Mouse (Mus musculus): ENCODE data around the gene Ets2.

DNA sequence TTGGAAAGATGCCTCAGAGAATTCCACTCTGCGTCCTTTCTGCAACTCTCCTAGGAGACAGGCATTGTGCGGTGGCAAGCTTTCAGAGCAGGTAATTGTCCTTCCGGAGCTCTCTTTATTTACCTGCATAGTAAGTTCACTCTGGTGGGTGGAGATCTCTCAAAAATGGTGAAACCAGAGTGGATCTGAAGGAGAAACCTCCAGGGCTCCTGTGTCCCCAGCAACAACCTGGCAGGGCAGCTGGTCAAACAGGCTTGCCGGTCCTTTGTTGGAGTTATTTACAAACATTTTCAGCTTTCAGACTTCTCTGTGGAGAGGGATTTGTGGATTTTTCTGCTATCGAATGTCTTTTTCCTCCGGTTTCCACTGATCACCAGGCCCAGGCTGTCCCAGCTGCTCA is 34.6 kb downstream of the Ets2 start:
- TF ChIP-seq BHLHE40 (IDR thresholded peaks at IDR 0.05; ENCODE audit: borderline replicate concordance, low read depth, low read length) (no peak), MYB (IDR thresholded peaks at IDR 0.05; ENCODE audit: low read depth, low read length) (no peak), EP300 (IDR thresholded peaks at IDR 0.05; ENCODE audit: low read depth in 1 of 2, low read length in 2 of 2) (no peak), CHD2 (IDR thresholded peaks at IDR 0.05; ENCODE audit: low read length) (no peak), CTCF (IDR thresholded peaks at IDR 0.05 in 2 of 3, conservative IDR thresholded peaks at IDR 0.05 in 1 of 3; ENCODE audit: control insufficient read depth in 1 of 3, insufficient read depth in 1 of 3, low read depth in 2 of 3, low read length in 3 of 3, poor library complexity in 1 of 3, severe bottlenecking in 1 of 3) (no peak), MAZ (IDR thresholded peaks at IDR 0.05; ENCODE audit: low read depth, low read length) (no peak), UBTF (IDR thresholded peaks at IDR 0.05; ENCODE audit: borderline replicate concordance, insufficient read depth, low read depth, low read length) (no peak), POLR2A (IDR thresholded peaks at IDR 0.05; ENCODE audit: control insufficient read depth in 1 of 2, insufficient read depth in 1 of 2, low read depth in 1 of 2, low read length in 2 of 2, poor library complexity in 1 of 2) (no peak), TBP (IDR thresholded peaks at IDR 0.05; ENCODE audit: low read depth, low read length) (no peak), USF2 (IDR thresholded peaks at IDR 0.05; ENCODE audit: borderline replicate concordance in 1 of 2, insufficient read depth in 1 of 2, low read depth in 1 of 2, low read length in 2 of 2) (no peak), ZMIZ1 (IDR thresholded peaks at IDR 0.05; ENCODE audit: low read depth, low read length) (no peak), JUND (IDR thresholded peaks at IDR 0.05; ENCODE audit: low read depth, low read length) (no peak), HCFC1 (IDR thresholded peaks at IDR 0.05; ENCODE audit: low read depth, low read length) (no peak), ZC3H11A (IDR thresholded peaks at IDR 0.05; ENCODE audit: low read depth, low read length) (no peak)

All from MEL (cell line).